Mouse (Mus musculus) right cerebral cortex, adult 2 months (tissue): ENCODE data around the gene Dnmbp.

ENCODE experiments used
- DNase-seq, 2 experiments: peaks; one replicate each; pipeline ENCODE4 v3.0.0; 2021 to 2022; ENCODE audit warnings: low spot score in 2 of 2

The Dnmbp gene

DNA sequence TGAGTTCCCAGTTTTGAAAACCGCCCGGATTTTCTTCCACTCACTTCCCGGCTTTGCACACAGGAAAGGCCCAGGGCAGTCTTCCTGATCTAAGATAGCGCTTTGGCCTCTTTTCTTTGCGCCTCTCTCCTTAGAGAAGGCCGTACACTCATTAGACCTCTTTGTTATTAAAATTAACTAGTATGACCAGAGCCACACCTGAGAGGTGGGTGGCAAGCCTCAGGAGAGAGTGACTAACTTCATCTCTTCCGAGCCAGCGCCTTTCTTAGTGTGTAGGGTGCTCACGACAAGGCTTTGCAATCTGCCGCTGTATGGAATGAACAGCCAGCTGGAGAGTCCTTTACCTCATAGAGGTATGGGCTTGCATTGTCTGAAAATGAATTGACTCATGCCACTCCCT is 136.1 kb downstream of the Dnmbp start:
- no peak for DNase-seq

DNA sequence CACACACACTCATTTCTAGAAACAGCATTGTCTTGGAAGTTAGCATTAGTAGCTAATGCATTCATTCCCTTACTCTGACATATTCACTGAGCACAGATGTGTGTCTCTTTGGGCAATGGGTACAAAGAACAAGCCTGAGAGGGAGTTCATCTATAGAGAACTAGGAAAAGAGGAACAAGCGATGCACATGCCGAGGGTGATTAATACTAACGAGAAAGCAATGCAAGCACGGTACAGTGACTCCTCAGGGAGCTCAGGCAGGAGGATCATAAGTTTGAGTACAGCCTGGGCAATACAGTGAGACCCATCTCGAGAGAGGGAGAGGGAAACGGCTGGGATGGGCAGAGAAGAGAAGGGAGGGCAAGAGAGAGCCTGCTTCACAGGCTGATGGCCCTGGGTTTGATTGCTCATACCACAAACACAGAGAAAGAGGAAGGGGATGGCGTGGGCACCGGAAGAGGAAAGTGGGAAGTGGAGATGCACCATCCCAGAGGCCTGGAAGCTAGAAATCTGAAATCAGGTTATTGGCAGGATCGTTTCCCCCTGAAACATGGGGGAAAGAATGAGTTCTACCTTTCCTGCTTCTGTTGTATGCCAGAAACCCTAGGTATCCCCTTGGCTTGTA is 138.5 kb downstream of the Dnmbp start:
- no peak for DNase-seq

DNA sequence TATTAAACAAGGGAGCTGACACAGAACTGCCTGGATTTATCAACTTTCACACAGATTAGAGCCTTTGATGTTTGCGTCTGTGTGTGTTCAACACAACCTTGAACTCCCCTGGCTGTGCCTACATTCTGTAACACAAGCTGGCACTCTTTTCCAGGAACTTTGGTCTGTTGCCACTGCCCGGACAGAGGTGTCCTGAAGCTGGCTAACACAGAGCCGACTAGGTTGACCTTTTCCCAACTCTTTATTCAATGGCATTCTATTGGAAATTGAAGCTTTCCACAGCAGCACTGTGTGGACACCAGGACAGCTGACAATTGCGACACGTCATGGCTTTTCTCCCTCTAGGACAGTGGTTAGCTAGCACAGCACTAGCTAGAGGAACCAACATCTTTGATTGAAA is 142.8 kb downstream of the Dnmbp start:
- DNase-seq = no peak
